Mouse (Mus musculus): ENCODE measurements around the gene Serinc3.

- no peak for TF ChIP-seq CTCF (IDR thresholded peaks at IDR 0.05; ENCODE audit: borderline replicate concordance, extremely low read depth, insufficient read depth, insufficient read length)
- TF ChIP-seq POLR2A (IDR thresholded peaks at IDR 0.05; ENCODE audit: borderline replicate concordance, extremely low read depth, insufficient read depth, insufficient read length, poor library complexity, severe bottlenecking): no peak
These were observed 31.7 kb downstream of the Serinc3 start for GRCm38 (mm10) chr2:163613206-163613605.

Data from brain, embryonic 14.5 days (tissue).